Mouse (Mus musculus): ENCODE data around the gene Ralgps1.
"Not testable (repeated sequence)": the region's sequence is repeated elsewhere in the genome, so short reads cannot be mapped to it uniquely, and the experiment has no call there.

Ralgps1 gene

GRCm38 (mm10) chr2:33325359-33325758 lies 45.9 kb downstream of the Ralgps1 start:
- in situ Hi-C loops (cut with MboI; ENCODE audit: unreplicated experiment in 2 of 2): no loop called here

DNA sequence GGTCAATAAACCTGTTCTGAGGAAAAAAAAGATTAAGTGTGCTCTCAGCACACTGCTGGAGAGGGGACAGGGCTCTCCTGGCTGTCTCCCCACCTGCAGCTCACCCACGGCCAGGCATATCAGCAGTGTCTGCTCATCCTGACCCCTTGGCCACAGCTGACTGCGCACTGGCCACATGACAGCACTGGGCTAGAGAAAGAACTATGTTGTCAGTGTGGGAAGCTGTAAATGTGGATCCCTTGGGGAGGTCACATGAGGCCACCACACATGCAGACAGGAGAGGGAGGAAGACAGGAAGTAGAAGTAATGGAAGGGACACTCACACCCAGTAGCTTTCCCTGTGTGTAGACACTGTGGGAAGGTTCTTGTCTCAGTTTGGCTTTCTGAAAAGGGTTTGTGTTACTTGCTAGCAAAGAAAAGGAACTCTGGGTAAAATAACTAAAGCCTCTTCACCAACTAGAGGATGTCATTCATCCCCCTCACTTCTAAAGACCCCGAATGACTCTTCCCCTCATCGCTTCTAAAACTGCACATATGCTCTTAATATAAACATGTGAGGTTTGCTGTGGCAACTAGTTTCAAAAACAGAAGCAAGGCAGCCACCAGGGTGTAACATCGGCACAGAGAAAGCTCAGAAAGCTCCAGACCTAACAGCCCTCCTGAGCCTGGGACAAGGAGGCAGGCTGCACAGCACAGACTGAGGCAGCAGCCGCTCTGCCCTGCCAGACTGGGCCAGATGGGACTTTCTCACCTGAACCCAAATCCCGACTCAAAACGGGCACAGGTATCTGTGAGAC lies 47.3 kb downstream of the Ralgps1 start:
- in situ Hi-C loops (cut with MboI; ENCODE audit: unreplicated experiment in 2 of 2): no loop called here

DNA sequence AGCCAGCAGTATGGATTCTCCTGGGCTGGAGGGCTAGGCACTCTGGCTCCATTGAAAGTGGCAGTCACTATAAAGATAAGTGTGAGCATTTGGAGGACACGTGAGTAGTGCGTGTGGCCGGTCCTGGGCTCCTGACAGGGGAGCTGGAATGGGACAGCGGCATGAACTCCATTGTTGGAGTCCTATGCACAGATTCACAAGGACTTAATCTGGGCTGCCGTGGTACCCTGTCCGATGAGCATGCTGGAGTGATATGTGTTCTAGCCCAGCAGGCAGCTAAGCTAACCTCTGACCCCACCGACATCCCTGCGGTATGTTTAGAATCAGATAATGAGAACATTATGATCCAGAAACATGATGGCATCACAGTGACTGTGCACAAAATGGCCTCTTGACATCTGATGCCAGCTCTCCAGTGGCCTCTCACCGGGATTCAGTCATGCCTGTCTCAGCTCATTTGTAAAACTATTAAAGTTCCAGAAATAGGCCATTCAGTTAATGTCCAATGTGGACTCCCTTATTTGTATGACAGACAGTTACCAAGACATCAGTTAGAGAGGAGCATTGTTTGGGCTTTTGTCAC lies 48.2 kb downstream of the Ralgps1 start:
- in situ Hi-C loops (cut with MboI; ENCODE audit: unreplicated experiment in 2 of 2): not testable (repeated sequence)

- in situ Hi-C loops (cut with MboI; ENCODE audit: unreplicated experiment in 2 of 2): no loop called here
Observed at GRCm38 (mm10) chr2:33321641-33322040, 49.6 kb downstream of the Ralgps1 start.

- in situ Hi-C loops (cut with MboI; ENCODE audit: unreplicated experiment in 2 of 2): no loop called here
Observed at GRCm38 (mm10) chr2:33321031-33321430, 50.3 kb downstream of the Ralgps1 start.

- in situ Hi-C loops (cut with MboI; ENCODE audit: unreplicated experiment in 2 of 2): no loop called here
Observed at GRCm38 (mm10) chr2:33320568-33320967, 50.7 kb downstream of the Ralgps1 start.

DNA sequence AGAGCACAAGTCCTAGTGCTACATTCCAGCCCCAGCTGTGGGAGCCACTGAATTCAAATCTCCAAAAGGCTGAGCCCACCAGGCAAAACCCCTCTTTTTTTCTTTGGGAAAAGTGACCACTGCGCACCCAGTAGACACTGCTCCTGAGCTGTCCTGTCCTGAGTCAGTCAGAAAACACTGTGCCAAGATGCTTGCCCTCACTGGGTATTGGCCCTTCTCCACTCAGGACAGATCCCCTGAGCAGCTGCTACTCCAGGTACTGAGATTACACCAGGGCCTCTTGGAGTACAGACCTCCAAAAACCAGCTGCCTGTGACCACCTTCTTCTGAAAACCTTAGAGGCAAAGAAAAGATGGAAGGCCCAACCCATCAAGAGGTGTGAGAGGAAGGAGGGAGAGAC lies 51.4 kb downstream of the Ralgps1 start:
- in situ Hi-C loops (cut with MboI; ENCODE audit: unreplicated experiment in 2 of 2): no loop called here

GRCm38 (mm10) chr2:33319455-33319854 lies 51.8 kb downstream of the Ralgps1 start:
- in situ Hi-C loops (cut with MboI; ENCODE audit: unreplicated experiment in 2 of 2): no loop called here

GRCm38 (mm10) chr2:33318491-33318964 lies 52.8 kb downstream of the Ralgps1 start:
- in situ Hi-C loops (cut with MboI; ENCODE audit: unreplicated experiment in 2 of 2): no loop called here

- in situ Hi-C loops (cut with MboI; ENCODE audit: unreplicated experiment in 2 of 2): no loop called here
Observed at GRCm38 (mm10) chr2:33316516-33316915, 54.8 kb downstream of the Ralgps1 start.

DNA sequence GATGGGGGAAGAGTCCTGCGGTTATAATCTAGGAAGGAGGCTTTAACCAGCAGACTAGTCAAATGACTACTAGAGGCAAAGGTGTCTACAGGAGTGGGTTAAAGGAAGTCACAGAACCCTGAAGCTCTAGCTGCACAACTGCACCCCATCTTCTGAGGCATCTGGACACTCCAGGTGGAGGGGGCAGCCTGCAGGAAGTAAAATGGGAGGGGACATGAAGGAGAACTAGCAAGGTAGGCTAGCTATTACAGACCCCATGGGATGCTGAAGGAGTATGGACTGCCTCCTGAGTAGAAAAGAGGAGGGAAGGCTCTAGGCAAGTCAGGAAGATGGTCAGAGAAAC lies 55.3 kb downstream of the Ralgps1 start:
- in situ Hi-C loops (cut with MboI; ENCODE audit: unreplicated experiment in 2 of 2): no loop called here

- in situ Hi-C loops (cut with MboI; ENCODE audit: unreplicated experiment in 2 of 2): no loop called here
Observed at GRCm38 (mm10) chr2:33315233-33316062, 55.8 kb downstream of the Ralgps1 start.

DNA sequence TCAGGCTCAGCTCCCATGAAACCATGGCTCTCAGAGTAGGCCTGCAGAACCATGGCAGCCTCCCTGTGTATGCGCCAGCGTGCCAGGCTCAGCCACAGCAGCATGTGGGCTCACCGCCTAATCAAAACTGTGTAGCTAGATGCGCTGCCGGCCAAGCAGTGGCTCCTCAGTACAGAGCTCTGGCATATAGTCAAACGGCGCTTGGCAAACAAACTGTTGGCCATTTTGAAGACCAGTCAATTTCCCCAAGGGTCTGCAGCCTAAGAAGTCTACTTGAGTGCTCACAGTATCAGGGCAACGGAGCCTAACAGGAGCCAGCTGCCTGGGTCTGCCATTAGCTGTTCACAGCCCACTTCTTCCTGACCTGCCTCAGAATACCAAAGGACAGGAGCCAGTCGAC lies 61.9 kb downstream of the Ralgps1 start:
- in situ Hi-C loops (cut with MboI; ENCODE audit: unreplicated experiment in 2 of 2): no loop called here

DNA sequence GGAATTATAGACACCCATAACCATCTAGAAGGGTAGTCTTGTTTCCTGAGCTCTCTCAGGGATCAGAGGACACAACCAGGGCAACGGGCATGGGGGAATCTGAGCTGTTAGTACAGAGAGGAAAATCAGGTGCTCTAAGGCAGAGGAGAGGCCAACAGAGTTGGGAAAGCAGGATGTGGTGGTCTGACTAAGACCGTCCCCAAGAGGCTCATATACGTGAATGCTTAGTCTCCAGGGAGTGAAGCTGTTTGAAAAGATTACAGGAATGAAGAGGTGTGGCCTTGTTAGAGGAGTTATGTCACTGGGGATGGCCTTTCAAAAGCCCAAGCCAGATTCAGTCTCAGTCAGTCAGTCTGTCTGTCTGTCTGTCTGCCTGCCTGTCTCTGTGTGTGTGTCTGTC lies 64.7 kb downstream of the Ralgps1 start:
- in situ Hi-C loops (cut with MboI; ENCODE audit: unreplicated experiment in 2 of 2): no loop called here

GRCm38 (mm10) chr2:33303416-33303947 lies 67.8 kb downstream of the Ralgps1 start:
- in situ Hi-C loops (cut with MboI; ENCODE audit: unreplicated experiment in 2 of 2): no loop called here

DNA sequence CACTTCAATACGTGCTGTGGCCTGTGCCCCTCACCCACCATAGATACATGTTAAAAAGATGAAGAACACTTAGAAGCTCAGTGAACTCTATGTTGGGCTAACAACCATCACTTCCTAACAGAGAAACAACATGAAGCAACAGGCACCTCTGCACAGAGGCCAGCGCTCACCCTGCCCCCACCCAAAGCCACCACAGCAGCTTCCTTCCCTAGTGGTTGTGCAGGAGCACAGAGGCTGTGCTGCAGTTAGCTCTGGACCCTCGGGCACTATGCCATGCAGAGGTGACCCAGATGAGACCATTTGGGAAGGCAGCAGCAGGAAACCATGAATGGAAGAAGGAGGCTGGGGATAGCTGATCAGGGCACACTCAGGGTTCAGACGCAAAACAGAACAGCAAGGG lies 68.5 kb downstream of the Ralgps1 start:
- in situ Hi-C loops (cut with MboI; ENCODE audit: unreplicated experiment in 2 of 2): no loop called here

DNA sequence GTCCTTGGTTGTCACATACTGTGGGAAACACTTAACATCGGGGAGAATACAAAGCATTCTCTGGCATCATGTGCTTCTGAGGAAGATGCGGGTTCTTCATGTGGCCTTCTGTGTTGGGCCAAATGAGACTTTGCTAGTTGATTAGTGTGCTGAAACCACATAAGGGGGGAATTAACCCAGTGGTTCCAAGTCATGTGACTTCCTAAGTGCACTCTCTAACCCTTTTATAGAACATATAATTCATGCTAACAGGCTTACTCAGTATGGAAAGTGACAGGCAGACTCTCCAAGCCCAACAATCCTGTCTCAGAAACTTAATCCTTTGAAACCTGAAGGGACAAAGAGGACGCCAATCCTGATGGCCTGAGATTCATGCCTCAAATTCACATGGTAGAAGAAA lies 68.9 kb downstream of the Ralgps1 start:
- in situ Hi-C loops (cut with MboI; ENCODE audit: unreplicated experiment in 2 of 2): no loop called here

DNA sequence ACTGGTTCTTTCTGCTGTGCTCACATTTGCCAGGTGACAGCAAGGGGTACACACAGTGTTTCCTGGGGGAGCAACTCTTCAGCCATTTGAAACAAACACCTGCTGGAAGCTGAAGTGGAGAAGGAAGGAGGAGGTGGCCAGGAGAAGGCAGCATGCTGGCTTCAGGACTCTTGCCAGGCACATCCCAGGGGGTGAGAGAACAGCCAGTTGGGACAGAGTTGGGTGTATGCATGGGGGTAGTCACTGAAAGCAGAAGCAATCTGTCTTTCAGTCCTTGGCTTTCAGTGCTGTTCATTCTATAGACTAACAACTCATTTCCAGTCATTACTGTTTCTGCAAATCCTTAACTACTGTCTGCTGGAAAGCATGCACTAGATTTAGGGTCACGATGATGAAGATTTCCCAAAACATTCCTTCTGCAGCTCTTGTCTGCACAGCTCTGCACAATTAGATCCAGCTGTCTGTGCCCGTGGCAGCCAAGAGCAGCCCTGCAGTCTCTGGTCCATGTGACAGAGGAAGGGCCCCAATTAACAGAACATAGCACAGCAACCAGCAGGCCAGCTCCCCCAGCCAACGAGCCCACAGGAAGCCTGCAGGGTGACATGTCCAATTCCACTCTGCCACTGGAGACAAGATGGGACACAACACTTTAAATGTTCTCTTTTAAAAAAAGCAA lies 70.8 kb downstream of the Ralgps1 start:
- in situ Hi-C loops (cut with MboI; ENCODE audit: unreplicated experiment in 2 of 2): no loop called here

- in situ Hi-C loops (cut with MboI; ENCODE audit: unreplicated experiment in 2 of 2): no loop called here
Observed at GRCm38 (mm10) chr2:33298928-33299327, 72.4 kb downstream of the Ralgps1 start.

GRCm38 (mm10) chr2:33295115-33295514 lies 76.2 kb downstream of the Ralgps1 start:
- in situ Hi-C loops (cut with MboI; ENCODE audit: unreplicated experiment in 2 of 2): no loop called here

- in situ Hi-C loops (cut with MboI; ENCODE audit: unreplicated experiment in 2 of 2): no loop called here
Observed at GRCm38 (mm10) chr2:33292057-33292456, 79.2 kb downstream of the Ralgps1 start.

All from v-Abl transformed pro-B cells (cell line).